Mouse (Mus musculus) brain, embryonic 18.5 days (tissue): Measurements from ENCODE around the gene Rdh16f2.
"Not testable (repeated sequence)": the region's sequence is repeated elsewhere in the genome, so short reads cannot be mapped to it uniquely, and the experiment has no call there.

Experiments used
- DNase-seq: peaks from one replicate; pipeline ENCODE4 v3.0.0-alpha.2; 2012; ENCODE audit warnings: low read depth, low spot score

Rdh16f2 gene

GRCm38 (mm10) chr10:127866232-127866631 lies at the start of gene Rdh16f2:
Gene Rdh16f2 (plus strand): TSS chr10:127866474.
- no peak for DNase-seq

DNA sequence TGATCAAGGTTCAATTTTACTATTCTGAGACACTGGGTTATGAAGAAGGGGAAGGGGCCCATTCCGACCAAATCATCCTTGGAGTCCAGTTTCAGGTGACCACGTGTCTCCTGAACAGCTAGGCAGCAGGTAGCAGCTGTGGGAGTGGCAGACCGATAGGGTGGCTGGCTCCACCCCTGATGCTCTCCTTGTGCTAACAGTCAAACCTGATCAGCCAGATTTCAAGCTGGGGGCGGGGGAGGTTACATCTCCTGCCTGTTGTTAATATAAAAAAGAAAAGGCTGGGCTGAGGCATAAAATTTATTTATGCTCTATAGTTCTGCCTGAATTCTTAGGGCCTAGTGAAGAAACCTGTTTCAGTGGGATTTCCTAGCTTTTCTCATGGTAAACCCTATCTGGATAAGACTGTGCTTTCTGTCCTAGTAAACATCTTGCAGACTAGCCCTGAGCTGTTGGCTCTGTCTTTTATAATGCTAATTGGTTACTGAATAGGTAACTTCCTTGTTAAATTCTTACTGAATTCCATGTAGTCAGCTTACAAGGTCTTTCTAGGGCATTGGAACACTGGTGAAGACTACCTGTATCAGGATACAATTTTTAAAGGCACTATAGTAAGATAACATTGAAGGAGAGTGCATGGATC lies 48.9 kb upstream of the Rdh16f2 start:
- DNase-seq: not testable (repeated sequence)

GRCm38 (mm10) chr10:127821806-127822205 lies 44.5 kb upstream of the Rdh16f2 start:
- DNase-seq: not testable (repeated sequence)

- DNase-seq: no peak
Observed at GRCm38 (mm10) chr10:127825386-127825785, 40.9 kb upstream of the Rdh16f2 start.

DNA sequence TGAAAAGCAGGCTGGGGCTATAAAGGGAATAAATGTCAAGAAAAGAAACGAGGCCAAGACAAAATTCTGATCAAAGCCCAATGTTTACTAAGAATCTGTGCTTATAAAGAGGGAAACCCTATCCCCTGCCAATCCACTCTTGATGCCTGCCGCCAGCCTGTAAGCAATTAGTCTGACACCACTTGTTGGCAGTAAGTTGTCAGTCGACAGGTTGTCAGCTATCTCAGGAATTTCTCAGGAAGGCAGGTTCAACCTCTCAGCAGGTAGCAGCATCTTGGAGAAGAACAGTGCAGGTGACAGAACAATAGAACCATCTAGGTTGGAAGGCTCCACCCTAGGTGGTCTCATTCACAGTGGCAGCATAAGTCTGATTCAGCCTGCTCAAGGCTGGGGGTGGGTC lies 37.2 kb upstream of the Rdh16f2 start:
- DNase-seq: peak; percentile 16

GRCm38 (mm10) chr10:127834186-127834585 lies 32.1 kb upstream of the Rdh16f2 start:
- DNase-seq: not testable (repeated sequence)

DNA sequence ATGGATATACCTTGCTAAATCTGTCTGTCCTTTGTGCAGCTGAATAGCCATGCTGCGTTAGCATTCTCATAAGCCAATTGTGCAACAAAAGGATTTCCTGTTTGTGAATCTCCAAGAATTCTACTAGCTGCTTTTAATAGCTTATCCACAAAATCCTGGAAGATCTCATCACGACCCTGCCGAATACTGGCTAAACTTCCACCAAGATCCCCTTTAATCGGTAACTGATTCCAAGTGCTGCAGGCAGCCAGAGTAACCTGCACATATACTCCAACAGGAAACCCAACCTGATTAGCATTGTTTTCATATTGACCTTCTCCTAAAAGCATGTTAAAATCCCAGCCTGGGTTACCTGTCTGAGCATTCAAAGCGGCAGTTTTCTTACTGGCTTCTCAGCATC lies 31.0 kb upstream of the Rdh16f2 start:
- DNase-seq: no peak

DNA sequence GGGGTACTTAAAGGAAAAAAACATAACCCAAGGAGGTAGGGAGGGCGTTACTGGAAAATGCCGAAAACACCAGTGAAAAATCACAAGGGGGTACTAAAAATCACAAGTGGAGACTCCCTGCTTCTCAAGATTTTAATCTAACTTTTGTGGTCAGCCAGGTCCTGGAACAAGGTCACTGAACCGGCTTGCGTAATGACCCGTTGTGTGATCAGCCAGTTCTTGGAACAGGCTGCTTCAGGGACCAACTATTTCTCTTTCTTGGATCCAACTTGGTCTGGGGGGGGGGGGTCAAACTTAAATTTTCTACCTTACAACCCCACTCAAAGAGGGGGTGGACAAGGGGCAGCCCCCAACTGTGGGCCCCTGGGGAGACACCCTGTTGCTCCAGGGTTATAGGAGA lies 28.5 kb upstream of the Rdh16f2 start:
- not testable (repeated sequence) for DNase-seq

DNA sequence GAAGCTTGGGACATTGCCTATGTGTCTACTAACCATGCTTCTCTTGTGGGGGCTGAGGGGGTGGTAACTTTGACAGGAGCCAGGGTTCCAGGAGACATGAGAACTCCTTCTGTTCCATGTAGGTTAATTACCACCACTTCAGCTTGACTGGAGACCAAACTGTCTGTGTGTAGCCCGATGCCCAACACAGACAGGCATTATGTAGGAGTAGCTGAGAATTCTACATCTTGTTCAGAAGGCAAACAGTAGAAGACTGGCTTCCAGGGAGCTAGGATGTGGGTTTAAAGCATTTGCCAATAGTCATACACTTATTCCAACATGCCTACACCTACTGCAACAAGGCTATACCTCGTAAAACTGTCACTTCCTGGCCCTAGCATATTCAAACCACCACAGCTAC lies 27.7 kb upstream of the Rdh16f2 start:
- no peak for DNase-seq

GRCm38 (mm10) chr10:127840776-127841175 lies 25.5 kb upstream of the Rdh16f2 start:
- DNase-seq: no peak

DNA sequence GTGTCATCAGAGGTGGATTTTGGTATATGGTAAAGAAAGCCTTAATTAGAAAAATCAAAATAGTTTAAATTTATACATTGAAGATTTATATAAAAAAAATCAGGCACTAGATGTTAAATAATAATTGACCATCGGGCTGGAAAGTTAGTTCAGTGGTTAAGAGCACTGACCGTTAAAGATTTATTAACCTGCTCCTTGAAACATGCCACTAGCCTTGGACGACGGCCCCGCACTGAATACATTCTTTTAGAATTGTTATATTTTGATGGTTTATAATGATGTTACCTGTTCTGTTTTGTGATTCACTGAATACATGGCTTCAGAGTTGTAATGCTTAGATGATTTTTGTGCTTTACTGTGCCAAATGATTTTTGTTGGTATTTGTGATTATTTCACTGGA lies 20.3 kb upstream of the Rdh16f2 start:
- not testable (repeated sequence) for DNase-seq

GRCm38 (mm10) chr10:127848089-127848488 lies 18.2 kb upstream of the Rdh16f2 start:
- DNase-seq: no peak

GRCm38 (mm10) chr10:127849628-127850027 lies 16.6 kb upstream of the Rdh16f2 start, which contains the start of gene Rdh19:
Gene Rdh19 (plus strand): TSS chr10:127849928.
- no peak for DNase-seq

DNA sequence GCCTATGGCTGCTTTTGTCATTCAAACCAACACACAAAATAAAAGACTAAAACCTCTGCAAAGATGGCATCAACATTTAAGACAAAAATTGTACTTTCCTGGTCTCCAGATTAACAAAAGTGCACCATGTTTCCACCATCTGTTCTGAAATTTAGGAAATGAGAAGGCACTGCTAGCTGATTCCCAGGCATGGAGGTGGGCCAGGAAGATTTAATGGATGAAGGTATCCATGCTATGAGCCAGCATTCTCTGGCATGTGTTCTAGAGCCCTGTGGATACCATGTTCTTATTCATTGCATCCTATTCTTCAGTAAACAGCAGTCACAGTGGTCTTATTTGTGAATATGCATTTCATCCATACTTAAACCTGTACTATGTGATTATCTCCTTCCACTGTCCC lies 9.9 kb upstream of the Rdh16f2 start:
- no peak for DNase-seq

- DNase-seq: no peak
Observed at GRCm38 (mm10) chr10:127864931-127865330, 1.3 kb upstream of the Rdh16f2 start.

GRCm38 (mm10) chr10:127872484-127872883 lies 6.2 kb downstream of the Rdh16f2 start:
- DNase-seq: no peak

GRCm38 (mm10) chr10:127877681-127878080 lies 11.4 kb downstream of the Rdh16f2 start:
- DNase-seq: no peak

DNA sequence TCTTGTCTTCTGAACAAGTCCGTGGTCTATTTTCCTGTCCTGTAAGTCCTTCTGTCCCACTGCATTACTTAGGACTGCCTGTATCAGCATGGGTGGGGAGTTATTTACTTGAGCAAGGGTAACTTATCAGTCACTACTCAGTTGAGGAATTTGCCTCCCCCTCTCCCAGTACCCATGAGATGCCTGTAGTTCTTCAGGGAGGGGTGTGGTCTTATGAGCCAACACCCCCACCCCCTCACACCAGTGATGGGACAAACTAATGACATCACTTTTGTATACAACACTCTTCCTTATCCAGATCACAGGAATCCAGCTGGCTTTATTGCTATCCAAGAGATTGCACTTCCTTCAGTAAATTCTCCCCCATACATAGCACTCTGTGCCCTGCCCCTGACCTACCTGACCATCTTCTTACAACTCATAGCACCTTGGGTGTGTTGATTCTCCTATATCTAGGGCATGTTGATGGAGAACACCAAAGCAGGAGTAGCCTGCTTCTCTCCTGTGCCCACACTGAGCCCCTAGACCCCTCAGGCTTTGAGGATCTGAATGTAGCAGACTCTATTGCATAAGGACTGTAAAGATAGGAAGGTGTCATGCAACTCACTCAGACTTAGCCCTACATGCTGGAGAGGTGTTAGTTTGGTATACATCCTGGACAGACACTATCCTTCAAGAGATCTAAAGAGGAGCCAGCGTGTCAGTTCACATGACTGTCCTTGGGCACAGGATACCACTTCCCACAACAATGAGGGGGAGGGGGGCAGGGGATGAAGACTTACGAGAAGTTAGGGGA lies 12.2 kb downstream of the Rdh16f2 start:
- DNase-seq: no peak

DNA sequence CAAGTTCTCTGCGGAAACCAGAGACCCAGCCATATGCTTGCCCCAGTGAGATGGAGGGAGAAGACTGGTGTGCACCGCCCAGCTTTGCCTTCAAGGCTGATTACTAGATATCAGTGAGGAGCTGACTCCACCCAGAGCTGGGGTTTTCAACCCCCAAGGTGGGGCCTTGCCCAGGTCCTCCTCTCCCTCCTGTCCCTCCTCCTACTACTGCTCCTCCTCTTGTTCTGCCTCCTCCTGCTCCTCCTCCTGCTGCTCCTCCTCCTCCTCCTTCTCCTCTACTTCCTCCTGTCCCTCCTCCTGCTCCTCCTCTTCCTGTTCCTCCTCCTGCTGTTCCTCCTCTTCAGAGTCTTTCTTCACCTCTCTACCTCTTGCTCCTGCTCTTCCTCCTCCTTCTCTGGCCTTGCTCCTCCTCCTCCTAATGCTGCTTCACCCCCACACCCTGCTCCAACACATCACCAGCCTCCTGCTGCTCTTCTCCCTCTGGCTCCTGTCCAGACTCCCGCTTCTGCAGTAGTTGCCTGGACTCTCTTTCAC lies 12.9 kb downstream of the Rdh16f2 start:
- no peak for DNase-seq

DNA sequence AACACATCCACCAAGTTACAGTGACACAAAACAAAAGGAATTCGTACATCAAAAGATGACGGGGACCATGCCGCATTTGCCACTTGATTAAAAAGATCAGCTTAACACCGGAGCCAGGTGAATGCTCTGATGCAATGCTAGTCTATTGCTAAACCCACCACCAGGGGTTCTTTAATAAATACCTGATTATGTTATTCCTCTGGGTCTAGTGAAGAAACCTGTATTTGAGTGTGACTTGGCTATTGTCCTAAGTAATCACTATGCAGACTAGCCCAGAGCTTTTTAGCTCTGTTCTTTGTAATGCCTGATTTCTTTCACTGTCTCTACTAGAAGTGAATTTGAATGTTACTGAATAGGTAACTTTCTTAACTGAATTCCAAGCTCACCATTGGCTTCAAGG lies 14.8 kb downstream of the Rdh16f2 start:
- no peak for DNase-seq

GRCm38 (mm10) chr10:127886551-127886950 lies 20.3 kb downstream of the Rdh16f2 start:
- no peak for DNase-seq

DNA sequence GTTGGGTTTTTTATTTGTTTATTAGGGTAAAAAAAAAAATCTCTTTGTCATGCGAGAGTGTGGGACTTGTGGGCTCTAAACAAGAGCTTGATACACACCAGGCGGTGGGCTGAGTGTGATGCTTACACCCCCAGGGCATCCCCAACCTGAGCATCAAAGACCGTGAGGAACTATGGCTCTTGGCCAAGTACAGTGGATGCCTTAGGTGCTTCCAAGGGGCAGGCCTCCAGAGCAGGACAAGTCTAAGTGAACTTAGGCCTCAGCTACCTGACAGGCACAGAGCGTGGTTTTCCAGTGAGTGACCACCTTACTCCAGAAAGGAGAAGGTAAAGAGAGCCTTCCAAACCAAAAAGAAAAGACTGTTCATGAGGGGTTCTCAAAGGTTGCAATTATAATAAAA lies 20.7 kb downstream of the Rdh16f2 start:
- no peak for DNase-seq

GRCm38 (mm10) chr10:127888605-127889004 lies 22.3 kb downstream of the Rdh16f2 start, which contains the start of gene Rdh7:
Gene Rdh7 (minus strand): TSS chr10:127888817.
- no peak for DNase-seq
